In the genomic region with DNA sequence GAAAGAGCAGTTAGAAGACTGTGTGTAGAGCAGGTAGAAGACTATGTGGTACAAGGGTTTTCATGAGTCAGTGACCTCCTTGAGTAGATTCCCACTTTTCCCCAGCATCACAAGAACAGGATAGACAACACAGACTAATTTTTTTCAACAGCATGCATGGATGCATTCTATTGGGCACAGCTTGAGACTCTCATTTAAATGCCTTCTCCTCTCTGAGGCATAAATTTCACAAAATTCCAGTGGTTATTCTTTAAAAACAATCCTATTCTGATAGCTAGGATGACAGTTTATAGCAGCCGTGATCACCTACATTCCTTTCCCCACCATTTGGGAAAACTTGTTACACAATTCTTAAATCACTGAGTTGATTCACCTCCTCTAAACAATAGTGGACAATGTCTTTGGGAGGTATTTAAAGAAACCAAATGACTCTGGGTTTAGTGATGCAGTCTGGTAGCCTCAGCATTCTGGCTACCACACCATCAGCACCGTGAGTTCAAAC, we compare ENCODE assay signal across 16 mouse cellular contexts.
"Had no signal": no experiment of that assay in that cellular context is flagged by ENCODE, and none has a peak within 500 bp of the region (broad histone marks: within the 10 kb centered on the region; RNA-seq: fewer than 3 reads in every experiment).

No protein-coding gene starts in this region.

- H3K4me2 ChIP-seq: neural tube, embryonic 13.5 days; neural tube, embryonic 15.5 days; stomach, embryonic 15.5 days had no signal

- H3K27ac ChIP-seq: neural tube, embryonic 13.5 days; neural tube, embryonic 15.5 days; stomach, embryonic 15.5 days; stomach, postnatal 0 days had no signal

- H3K9ac ChIP-seq: neural tube, embryonic 13.5 days; neural tube, embryonic 15.5 days; stomach, embryonic 15.5 days had no signal

- H3K36me3 ChIP-seq: neural tube, embryonic 13.5 days; neural tube, embryonic 15.5 days; stomach, embryonic 15.5 days had no signal

- H3K9me3 ChIP-seq: neural tube, embryonic 13.5 days; neural tube, embryonic 15.5 days; stomach, embryonic 15.5 days had no signal

- H3K4me3 ChIP-seq: neural tube, embryonic 13.5 days; neural tube, embryonic 15.5 days; stomach, embryonic 15.5 days had no signal

- DNase-seq: retina, postnatal 1 day; right cerebral cortex, adult 18-20 months; right cerebral cortex, postnatal 14 days; right cerebral cortex, postnatal 25 days; right cerebral cortex, postnatal 4 days; spleen, adult 18-20 months; thymus, adult 18-20 months; thymus, adult 2 months; thymus, postnatal 14 days; thymus, postnatal 25 days; thymus, postnatal 36 days; thymus, postnatal 4 days had no signal

- H3K27me3 ChIP-seq: neural tube, embryonic 13.5 days; neural tube, embryonic 15.5 days; stomach, embryonic 15.5 days had no signal

- H3K4me1 ChIP-seq: neural tube, embryonic 13.5 days; neural tube, embryonic 15.5 days; stomach, embryonic 15.5 days had no signal
